Mouse (Mus musculus) olfactory bulb, adult 2 months (tissue): ENCODE data around the gene Nol9.

Experiments used
- CTCF ChIP-seq: fragments of 200-500 bp; IDR thresholded peaks from 2 replicates; pipeline ENCODE4 v1.5.1; 2012; ENCODE audit warnings: low read depth, mild to moderate bottlenecking, low read length, moderate library complexity; ENCODE audit not compliant: insufficient read depth
- POLR2A ChIP-seq: fragments of 200-500 bp; IDR thresholded peaks from 2 replicates; pipeline ENCODE4 v1.6.1; 2012; ENCODE audit warnings: mild to moderate bottlenecking, low read depth, low read length, moderate library complexity; ENCODE audit not compliant: insufficient read depth

GRCm38 (mm10) chr4:152070494-152071396, 31.6 kb downstream of the Nol9 start:
- TF ChIP-seq POLR2A = no peak
- TF ChIP-seq CTCF = no peak
